Mouse (Mus musculus): ENCODE measurements around the gene Usp19.

- no peak for TF ChIP-seq CTCF (IDR thresholded peaks at IDR 0.05; ENCODE audit: insufficient read depth, low read depth, low read length)
- no peak for TF ChIP-seq POLR2A (IDR thresholded peaks at IDR 0.05; ENCODE audit: insufficient read depth, low read depth, low read length)
Observed at GRCm38 (mm10) chr9:108494146-108494825, 3.9 kb downstream of the Usp19 start.
